Mouse (Mus musculus) adrenal gland (tissue): ENCODE results near the gene Sema6d.

ENCODE experiments used
- intact Hi-C: fragments of 180-260 bp; cut with DNase I; formaldehyde crosslinking; loops from one replicate; pipeline ENCODE4 v1.15.1; 2025

The Sema6d gene

GRCm38 (mm10) chr2:124532906-124533305 lies 443.1 kb downstream of the Sema6d start:
- intact Hi-C loops, result no loop called here

- intact Hi-C loops, result no loop called here
Observed at GRCm38 (mm10) chr2:124533602-124534001, 443.8 kb downstream of the Sema6d start.

DNA sequence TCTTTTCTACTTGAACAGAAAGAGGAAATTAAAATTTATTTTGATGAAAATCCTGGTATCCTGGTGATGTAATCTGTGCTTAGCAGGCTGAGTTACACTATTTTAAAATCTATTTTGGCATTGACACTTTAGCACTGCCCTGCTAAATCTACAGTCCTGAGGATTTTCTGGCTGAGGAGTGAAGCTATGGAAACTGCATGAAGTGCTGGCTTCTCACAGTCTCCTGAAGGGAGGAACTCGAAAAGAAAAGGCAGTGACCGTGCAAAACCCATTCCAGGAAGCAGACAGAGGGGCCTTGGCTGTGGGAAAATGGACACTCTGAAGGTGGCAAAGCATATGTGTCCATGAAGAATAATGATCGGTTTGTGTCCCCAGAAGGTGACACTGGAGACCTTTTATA lies 460.5 kb downstream of the Sema6d start:
- intact Hi-C loops, result no loop called here

DNA sequence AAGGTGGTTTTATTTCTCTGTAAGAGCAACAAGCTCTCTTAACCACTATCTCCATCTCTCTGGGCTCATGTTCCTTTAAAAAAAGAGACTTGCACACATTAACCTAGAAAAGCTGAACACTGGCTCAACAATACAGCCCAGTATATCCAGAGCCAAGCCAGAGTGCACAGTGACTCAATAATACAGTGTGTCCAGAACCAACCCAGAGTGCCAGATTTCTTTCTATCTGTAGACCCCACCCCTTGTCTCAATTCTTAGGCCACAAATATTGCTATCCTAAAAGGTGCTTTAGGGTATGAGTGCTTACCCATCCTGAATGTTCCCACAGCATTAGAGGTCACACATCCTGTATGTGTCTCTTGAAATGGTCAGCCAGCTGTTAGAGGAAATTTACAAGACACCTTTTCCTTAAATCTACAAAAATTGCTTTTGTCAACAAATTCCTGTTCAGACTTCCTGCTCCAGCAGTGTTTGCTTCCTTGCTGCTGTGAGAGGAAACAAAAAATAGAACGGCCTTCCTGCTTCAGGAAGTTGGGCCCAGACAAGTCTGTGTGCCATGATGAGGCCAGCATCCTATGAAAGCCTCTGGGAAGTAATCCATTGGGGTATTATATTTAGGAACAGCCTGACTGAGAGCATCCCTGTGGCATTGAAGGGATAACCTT lies 465.1 kb downstream of the Sema6d start:
- intact Hi-C loops, result no loop called here

DNA sequence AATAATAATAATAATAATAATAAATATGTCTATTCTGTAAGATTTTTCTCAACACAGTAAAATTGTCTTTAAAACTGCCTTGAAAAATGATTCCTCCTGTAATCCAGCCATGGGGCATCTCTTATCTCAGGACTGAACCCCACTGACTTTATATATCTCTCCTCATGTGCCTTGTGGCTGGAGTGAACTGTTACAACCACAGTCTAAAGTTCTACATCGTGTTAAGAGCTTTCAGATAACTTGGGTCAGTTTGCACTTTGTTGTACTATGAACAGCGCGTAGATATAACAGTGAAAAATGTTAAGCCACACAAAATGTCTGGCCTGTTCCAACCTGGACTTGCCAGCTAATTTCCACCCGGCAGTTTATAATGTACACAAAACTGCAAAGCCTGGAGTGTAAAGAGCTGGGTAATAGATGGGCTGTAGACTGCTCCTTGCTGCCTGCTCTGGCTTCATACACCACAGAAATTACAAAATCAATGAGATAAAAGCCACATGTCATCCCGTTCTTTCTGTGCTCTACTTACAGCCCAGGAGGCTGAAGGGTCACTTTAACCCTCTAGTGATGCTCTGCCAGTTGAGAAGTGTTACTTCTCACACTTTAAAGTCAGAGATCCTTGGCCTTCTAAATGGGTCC lies 467.2 kb downstream of the Sema6d start:
- intact Hi-C loops, result no loop called here

- intact Hi-C loops, result no loop called here
Observed at GRCm38 (mm10) chr2:124558021-124558420, 468.3 kb downstream of the Sema6d start.

DNA sequence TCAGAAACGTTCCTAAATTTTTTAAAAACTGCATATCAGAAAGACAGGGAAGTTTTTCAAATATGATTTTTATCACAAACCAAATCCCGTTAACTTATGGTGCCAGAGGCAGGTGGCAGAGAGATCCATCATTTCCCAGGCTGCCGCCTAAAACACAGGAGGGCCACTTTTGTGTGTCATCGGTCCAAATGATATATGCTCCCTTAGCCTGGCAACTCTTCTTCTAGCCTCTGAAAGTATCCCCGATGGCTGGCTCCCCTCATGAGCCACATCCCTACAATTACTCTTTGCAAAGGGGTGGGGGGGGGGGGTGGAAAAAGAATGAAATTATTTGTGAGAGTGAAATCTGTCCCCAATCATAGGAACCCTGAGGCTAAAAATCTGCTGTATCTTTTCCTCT lies 471.9 kb downstream of the Sema6d start:
- intact Hi-C loops, result no loop called here

DNA sequence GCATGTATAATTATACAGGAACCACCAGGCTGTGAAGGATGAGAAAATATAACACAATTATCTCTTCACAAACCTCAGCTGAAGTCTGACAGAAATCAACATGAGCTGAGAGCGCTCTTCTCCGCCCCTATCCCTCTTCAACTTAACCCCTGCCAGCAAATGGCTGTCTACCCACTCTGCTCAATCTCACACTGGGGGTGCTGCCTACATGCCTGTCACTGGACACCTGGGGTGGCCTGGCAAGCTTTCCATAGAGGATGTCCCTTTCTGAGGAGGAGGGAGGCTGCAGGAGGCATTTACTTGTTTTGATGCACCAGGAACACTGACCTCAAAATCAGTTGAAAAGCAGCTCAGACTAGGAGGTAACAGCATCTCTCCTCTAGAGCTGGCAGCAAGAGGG lies 472.3 kb downstream of the Sema6d start:
- intact Hi-C loops, result no loop called here

DNA sequence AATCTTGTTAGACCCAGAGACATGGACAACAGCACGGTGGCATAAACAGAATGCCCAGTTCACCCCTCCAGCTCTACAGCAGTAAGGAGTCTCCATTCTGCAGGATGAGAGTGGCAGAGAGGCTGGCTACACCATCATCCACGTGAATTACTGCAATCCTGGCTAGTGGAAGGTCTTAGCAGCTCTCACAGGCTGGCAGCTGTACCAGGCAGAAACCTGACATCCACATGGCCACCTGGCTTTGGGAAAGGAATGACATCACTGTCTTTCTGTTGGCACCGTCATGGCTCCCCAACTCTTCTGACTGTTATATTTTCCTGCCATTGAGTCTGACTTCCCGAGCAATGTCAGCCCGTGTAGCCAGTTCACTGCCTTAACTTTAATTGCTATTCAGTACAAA lies 474.0 kb downstream of the Sema6d start:
- intact Hi-C loops, result no loop called here

- intact Hi-C loops, result no loop called here
Observed at GRCm38 (mm10) chr2:124573734-124574133, 484.0 kb downstream of the Sema6d start.

DNA sequence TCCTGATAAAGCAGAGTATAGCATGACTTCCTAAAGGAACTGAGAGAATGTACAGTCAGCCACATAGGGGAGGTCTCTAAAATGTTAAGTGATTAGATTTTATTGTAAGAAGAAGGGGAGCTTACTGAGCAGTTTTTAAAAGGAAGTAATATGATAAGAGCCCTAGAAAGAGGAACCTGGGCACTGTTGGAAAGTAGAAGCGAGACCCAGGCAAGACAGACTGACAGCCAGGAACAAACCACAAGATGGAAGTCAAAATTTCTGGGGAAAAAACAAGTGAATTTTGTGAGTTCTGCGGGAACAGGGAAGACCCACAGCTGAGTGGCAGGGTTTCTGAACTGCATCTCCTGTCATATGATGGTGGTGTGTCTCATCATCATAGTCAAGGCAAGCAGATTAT lies 486.3 kb downstream of the Sema6d start:
- intact Hi-C loops, result no loop called here

GRCm38 (mm10) chr2:124583561-124583960 lies 493.8 kb downstream of the Sema6d start:
- intact Hi-C loops, result no loop called here

- intact Hi-C loops, result no loop called here
Observed at GRCm38 (mm10) chr2:124592750-124593149, 503.0 kb downstream of the Sema6d start.

DNA sequence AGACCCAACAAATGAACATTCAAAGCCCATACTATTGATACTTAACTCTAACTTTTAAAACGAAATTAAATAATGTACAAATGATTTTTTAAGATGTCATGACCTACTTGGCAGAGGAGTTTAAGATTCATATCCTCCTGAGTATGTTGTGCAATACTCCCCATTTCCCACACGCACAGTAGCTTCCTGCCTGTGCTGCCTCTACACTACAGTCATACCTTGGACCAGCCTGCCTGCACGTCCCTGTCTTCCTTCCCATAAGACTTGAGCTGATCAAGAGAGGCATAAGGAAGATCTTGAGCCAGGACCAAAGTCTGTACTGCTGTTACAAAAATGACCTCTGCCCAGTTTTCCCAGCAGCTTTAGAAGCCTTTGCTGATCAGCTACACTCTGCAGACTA lies 509.2 kb downstream of the Sema6d start:
- intact Hi-C loops, result no loop called here

DNA sequence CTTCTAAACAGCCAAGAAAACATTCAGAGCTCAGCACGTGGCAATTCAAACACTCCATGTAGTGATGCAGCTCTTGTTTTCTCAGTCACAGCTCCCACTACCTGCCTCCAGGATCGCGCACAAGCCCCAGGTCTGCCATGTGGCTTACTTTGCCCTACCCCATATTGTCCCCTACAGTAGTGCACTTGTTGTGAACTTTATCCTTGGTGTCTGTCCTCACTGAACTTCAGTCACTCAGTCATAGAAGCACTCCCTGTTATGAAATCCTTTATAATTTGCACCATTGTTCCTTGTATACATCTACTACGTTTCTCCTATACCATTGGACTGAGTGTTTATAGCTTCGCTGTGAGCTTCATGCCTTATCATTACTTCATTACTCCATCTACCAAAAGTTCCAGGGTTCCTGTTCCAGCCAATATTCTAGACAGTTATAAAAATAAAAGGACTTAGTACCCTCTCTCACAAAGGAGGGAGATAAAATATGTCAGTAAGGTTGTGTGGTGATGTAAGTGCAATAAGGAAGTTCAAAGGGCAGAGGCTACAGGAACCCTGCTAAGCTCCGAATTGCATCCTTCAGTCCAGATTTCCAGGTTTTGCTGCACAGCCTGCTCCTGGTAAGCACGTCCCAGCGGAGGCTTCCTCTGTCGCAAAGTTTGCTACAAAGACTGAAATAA lies 512.1 kb downstream of the Sema6d start:
- intact Hi-C loops, result no loop called here

- intact Hi-C loops, result no loop called here
Observed at GRCm38 (mm10) chr2:124602379-124602913, 512.7 kb downstream of the Sema6d start.

GRCm38 (mm10) chr2:124605341-124605740 lies 515.6 kb downstream of the Sema6d start:
- intact Hi-C loops, result loop anchor here (5.0 kb wide), 1 partner anchor 252 kb away; no protein-coding TSS in a partner anchor

DNA sequence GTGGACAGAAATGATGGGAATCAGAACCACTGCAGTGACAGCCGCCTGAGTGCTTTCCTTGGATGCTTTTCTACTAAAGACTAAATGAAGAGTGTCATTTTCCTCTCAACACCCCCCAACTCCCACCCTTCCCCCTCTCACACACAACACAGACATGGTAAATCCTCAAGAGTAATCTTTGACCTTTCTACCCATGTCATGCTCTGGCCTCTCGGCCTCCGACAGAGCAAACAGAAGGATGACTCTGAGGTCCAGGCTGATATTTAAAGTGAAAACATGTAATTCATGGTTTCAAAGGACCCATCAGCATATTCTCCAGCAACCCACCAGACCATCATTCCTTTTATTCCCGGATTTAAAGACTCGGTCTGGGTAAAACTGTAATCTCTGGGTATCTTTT lies 518.2 kb downstream of the Sema6d start:
- intact Hi-C loops, result loop anchor here (2.0 to 5.0 kb wide), 2 partner anchors 249 to 319 kb away; no protein-coding TSS in a partner anchor

- intact Hi-C loops, result loop anchor here (2.0 to 5.0 kb wide), 2 partner anchors 249 to 318 kb away; no protein-coding TSS in a partner anchor
Observed at GRCm38 (mm10) chr2:124608546-124608945, 518.8 kb downstream of the Sema6d start.

DNA sequence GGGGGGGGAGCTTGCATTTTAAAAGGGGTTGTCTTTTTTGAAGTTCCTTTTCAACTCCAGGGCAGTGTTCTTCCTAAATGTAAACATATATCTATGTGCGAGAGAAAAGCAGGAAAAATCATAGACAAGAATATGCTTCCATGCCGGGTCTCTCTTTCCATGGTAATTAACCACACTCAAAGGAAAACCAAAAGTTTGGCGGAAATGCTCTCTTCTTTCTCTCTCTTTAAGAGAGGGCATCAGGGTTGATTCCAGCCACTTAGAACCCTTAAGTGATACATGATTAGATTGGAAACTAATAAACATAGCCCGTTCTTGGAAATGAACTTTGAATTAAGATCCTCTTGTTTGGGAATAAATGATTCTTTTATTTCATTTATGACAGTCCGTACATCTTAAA lies 519.2 kb downstream of the Sema6d start:
- intact Hi-C loops, result loop anchor here (2.0 to 5.0 kb wide), 2 partner anchors 248 to 318 kb away; no protein-coding TSS in a partner anchor

- intact Hi-C loops, result loop anchor here (2.0 to 5.0 kb wide), 2 partner anchors 247 to 317 kb away; no protein-coding TSS in a partner anchor
Observed at GRCm38 (mm10) chr2:124609711-124610585, 520.2 kb downstream of the Sema6d start.
